Mouse (Mus musculus) CD4-positive, CD25-positive, alpha-beta regulatory T cell, adult 2 months (primary cell): Measurements from ENCODE around the gene Fam71d.

ENCODE experiments used
- DNase-seq: peaks from one replicate; pipeline ENCODE4 v3.0.0-alpha.2; 2012; ENCODE audit warnings: low read depth, low spot score

Fam71d gene

GRCm38 (mm10) chr12:78769031-78769713, 77.8 kb downstream of the Fam71d start:
- no peak for DNase-seq

DNA sequence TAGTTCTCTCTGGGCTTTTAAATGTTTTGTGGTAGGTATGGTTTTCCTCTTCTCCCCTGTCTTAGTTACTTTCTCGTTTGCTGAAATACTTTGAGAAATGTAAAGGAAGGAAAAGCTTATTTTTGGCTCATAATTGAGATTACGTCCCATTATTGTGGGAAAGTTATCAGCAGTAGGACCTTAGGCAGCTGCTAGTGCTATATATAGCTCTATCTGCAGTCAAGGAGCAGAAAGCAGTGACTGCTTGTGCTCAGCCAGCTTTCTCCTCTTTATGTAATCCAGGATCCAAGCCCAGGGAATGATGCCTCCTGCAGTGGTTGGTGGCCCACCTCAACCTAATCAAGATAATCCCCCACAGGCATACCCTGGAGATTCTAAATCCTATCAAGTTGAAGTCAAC, 81.9 kb downstream of the Fam71d start:
- DNase-seq, result no peak

GRCm38 (mm10) chr12:78777916-78778315, 86.6 kb downstream of the Fam71d start:
- no peak for DNase-seq

DNA sequence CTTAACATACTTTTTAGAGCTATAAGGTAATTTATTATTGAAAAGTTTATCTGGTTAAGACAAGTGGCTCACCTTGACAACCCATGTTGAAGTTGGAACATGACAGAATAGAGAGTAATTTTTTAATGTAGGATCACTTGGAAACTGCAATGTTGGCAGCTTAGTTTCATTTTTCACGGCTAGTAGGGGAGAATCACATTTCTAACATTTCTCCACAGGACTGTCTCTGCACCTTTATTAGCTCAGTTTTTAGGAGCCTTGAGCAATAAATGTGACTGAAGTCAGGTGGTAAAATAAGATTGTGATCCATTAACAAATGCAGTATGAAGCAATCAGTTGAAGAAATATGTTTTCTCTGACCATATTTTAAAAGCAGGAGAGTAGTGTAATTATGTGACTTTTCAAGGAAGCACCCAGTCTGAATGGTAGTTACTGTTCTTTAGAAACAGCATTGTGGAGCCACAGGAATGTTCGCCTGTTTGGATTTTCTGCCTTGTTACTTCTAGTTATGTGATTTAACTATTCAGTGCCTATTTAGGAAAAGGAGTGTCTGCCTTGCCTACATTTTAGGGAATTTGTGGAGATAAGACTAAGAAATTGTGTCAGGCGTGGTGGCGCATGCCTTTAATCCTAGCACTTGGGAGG, 87.2 kb downstream of the Fam71d start:
- no peak for DNase-seq
